Mouse (Mus musculus) spleen, adult 2 months (tissue): ENCODE measurements at regions not wholly inside any gene's neighbourhood (a gene's known extent, or its start where the extent isn't known, plus 50 kb on each side); places are given as distances from the start of the nearest gene placed in this dataset.

ENCODE experiments used
- DNase-seq, 2 experiments: peaks; one replicate each; pipeline versions ENCODE4 v3.0.0 to v3.0.0-alpha.2; 2012 to 2021; ENCODE audit warnings: low spot score in 2 of 2, low read depth in 1 of 2
- H3K27ac ChIP-seq: fragments of 200-500 bp; 2 replicates; pipeline ENCODE4 v1.5.1; 2012; ENCODE audit warnings: low read length, inconsistent platforms; ENCODE audit not compliant: insufficient read depth
- H3K27me3 ChIP-seq: fragments of 200-500 bp; 2 replicates; pipeline ENCODE4 v1.6.1; 2012; ENCODE audit warnings: mild to moderate bottlenecking, moderate library complexity, low read length, inconsistent platforms; ENCODE audit not compliant: control insufficient read depth, insufficient read depth
- H3K36me3 ChIP-seq: fragments of 200-500 bp; 2 replicates; pipeline ENCODE4 v1.6.1; 2012; ENCODE audit warnings: mild to moderate bottlenecking, low read length, inconsistent platforms; ENCODE audit not compliant: control insufficient read depth, insufficient read depth
- H3K4me1 ChIP-seq: fragments of 200-500 bp; 2 replicates; pipeline ENCODE4 v1.6.1; 2011; ENCODE audit warnings: inconsistent platforms; ENCODE audit not compliant: control insufficient read depth, insufficient read depth, insufficient read length
- H3K4me3 ChIP-seq: fragments of 200-500 bp; 2 replicates; pipeline ENCODE4 v1.5.1; 2011; ENCODE audit warnings: mild to moderate bottlenecking, inconsistent platforms; ENCODE audit not compliant: insufficient read depth, insufficient read length; ENCODE audit errors: extremely low read depth
- CTCF ChIP-seq: fragments of 200-500 bp; IDR thresholded peaks from 2 replicates; pipeline ENCODE4 v1.5.1; 2011; ENCODE audit warnings: mild to moderate bottlenecking, inconsistent platforms; ENCODE audit not compliant: insufficient read depth, insufficient read length, insufficient replicate concordance; ENCODE audit errors: extremely low read depth
- POLR2A ChIP-seq: fragments of 200-500 bp; IDR thresholded peaks from 2 replicates; pipeline ENCODE4 v1.6.1; 2011; ENCODE audit warnings: low read depth, low read length, inconsistent platforms
- WGBS: fragments of 180-500 bp; shearing (Covaris S2); methylation state at CpG from one replicate; pipeline ENCODE4 v1.1.7; 2018; 5-methylcytosine and 5-hydroxymethylcytosine counted together

GRCm38 (mm10) chr2:114872272-114872671 lies 217.5 kb upstream of the Dph6 start:
- WGBS, result 66% methylated on average over 7 of the region's 7 CpGs
- Histone ChIP-seq H3K4me1 (no peaks in the 10 kb centered on the region), H3K4me3 (no peak overlapping the region), H3K27ac (no peak overlapping the region), H3K27me3 (no peaks in the 10 kb centered on the region), H3K36me3 (no peaks in the 10 kb centered on the region)
- TF ChIP-seq POLR2A (no peak), CTCF (no peak)
- DNase-seq, result no peak

- Histone ChIP-seq H3K27me3 (no peaks in the 10 kb centered on the region), H3K27ac (no peak overlapping the region), H3K36me3 (no peaks in the 10 kb centered on the region), H3K4me1 (no peaks in the 10 kb centered on the region), H3K4me3 (no peak overlapping the region)
- 75% methylated on average over 4 of the region's 4 CpGs for WGBS
- no peak for DNase-seq
- TF ChIP-seq POLR2A (no peak), CTCF (no peak)
Measured at GRCm38 (mm10) chr2:114873090-114873489, 218.3 kb upstream of the Dph6 start.

GRCm38 (mm10) chr2:114879084-114879483 lies 224.3 kb upstream of the Dph6 start:
- Histone ChIP-seq H3K27ac (no peak overlapping the region), H3K27me3 (no peaks in the 10 kb centered on the region), H3K4me1 (no peaks in the 10 kb centered on the region), H3K4me3 (no peak overlapping the region), H3K36me3 (no peaks in the 10 kb centered on the region)
- WGBS, result 81% methylated on average over 2 of the region's 2 CpGs
- no peak for DNase-seq
- no peak for TF ChIP-seq POLR2A
- TF ChIP-seq CTCF, result no peak

- 82% methylated on average over 2 of the region's 2 CpGs for WGBS
- no peak for DNase-seq
- Histone ChIP-seq H3K4me1 (no peaks in the 10 kb centered on the region), H3K27ac (no peak overlapping the region), H3K4me3 (no peak overlapping the region), H3K27me3 (no peaks in the 10 kb centered on the region), H3K36me3 (no peaks in the 10 kb centered on the region)
- no peak for TF ChIP-seq CTCF
Measured at GRCm38 (mm10) chr2:114879784-114880183, 225.0 kb upstream of the Dph6 start.

- Histone ChIP-seq H3K27ac (no peak overlapping the region), H3K27me3 (no peaks in the 10 kb centered on the region), H3K36me3 (no peaks in the 10 kb centered on the region), H3K4me3 (no peak overlapping the region), H3K4me1 (no peaks in the 10 kb centered on the region)
- 89% methylated on average over 2 of the region's 2 CpGs for WGBS
- no peak for DNase-seq
- no peak for TF ChIP-seq POLR2A
- TF ChIP-seq CTCF, result no peak
Measured at GRCm38 (mm10) chr2:114885734-114886260, 231.0 kb upstream of the Dph6 start.

GRCm38 (mm10) chr2:114898812-114899211 lies 244.0 kb upstream of the Dph6 start:
- TF ChIP-seq POLR2A, result no peak
- TF ChIP-seq CTCF, result no peak
- WGBS, result 83% methylated on average over 2 of the region's 2 CpGs
- H3K4me1 ChIP-seq, result no peaks in the 10 kb centered on the region
- no peak for DNase-seq
- no peaks in the 10 kb centered on the region for H3K36me3 ChIP-seq
- H3K27ac ChIP-seq, result no peak overlapping the region
- H3K4me3 ChIP-seq, result no peak overlapping the region
- no peaks in the 10 kb centered on the region for H3K27me3 ChIP-seq

GRCm38 (mm10) chr2:114911845-114912500 lies 257.2 kb upstream of the Dph6 start:
- Histone ChIP-seq H3K4me3 (no peak overlapping the region), H3K27ac (no peak overlapping the region), H3K27me3 (no peaks in the 10 kb centered on the region), H3K36me3 (no peaks in the 10 kb centered on the region), H3K4me1 (no peaks in the 10 kb centered on the region)
- TF ChIP-seq CTCF (no peak), POLR2A (no peak)
- no peak for DNase-seq
- WGBS, result 78% methylated on average over 7 of the region's 7 CpGs
